Mouse (Mus musculus) heart, postnatal 0 days (tissue): ENCODE measurements around the gene Cacnb1.

Experiments
- CTCF ChIP-seq: IDR thresholded peaks from 2 replicates; pipeline ENCODE4 v1.5.1; 2016; ENCODE audit warnings: antibody characterized with exemption, control low read depth, low read depth
- EP300 ChIP-seq: IDR thresholded peaks from 2 replicates; pipeline ENCODE4 v1.6.1; 2016; ENCODE audit warnings: antibody characterized with exemption, low read depth

DNA sequence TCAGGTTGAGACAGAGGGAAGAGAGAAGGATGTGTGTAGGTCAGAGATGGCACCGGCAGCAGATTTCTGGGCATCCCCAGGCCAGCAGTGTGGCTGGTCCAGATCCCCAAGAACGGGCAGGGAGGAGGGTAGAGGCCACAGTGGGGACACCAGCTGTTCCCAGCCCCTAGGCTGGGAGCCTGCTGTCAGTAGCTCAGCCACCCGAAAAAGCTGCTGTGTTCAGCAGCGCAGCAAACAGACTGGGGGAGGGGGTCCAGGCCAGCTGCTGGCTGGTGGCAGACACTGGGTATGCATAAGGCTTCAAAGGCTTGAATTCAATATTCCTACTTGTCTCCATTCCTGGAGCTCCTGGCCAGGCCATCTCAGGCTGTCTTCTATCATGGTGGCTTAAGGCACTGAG, 12.0 kb upstream of the Cacnb1 start:
- TF ChIP-seq CTCF (no peak), EP300 (no peak)
